Mouse (Mus musculus) liver, embryonic 14.5 days (tissue): ENCODE data around the gene Cfap36. TPM values are rescaled to one million over a fixed set of nuclear protein-coding genes. Genes with fewer than 3 reads are reported as not detected.

Experiments used
- ATAC-seq: fragments of 200-750 bp; cut with Nextera tagmentation; 2 replicates; pipeline ENCODE4 v1.8.0; 2017; ENCODE audit warnings: moderate number of reproducible peaks, mild to moderate bottlenecking, moderate library complexity; ENCODE audit not compliant: insufficient read depth
- DNase-seq, 3 experiments: peaks; one replicate each; pipeline ENCODE4 v3.0.0-alpha.2; 2012 to 2013; ENCODE audit warnings: low read depth in 3 of 3, low spot score in 3 of 3
- H3K27ac ChIP-seq: fragments of 300-500 bp; sonication (generic); 2 replicates; pipeline ENCODE4 v1.5.1; 2014; ENCODE audit warnings: moderate library complexity, mild to moderate bottlenecking, control low read depth, inconsistent platforms
- H3K27me3 ChIP-seq: fragments of 300-500 bp; sonication (generic); 2 replicates; pipeline ENCODE4 v1.6.1; 2014; ENCODE audit warnings: mild to moderate bottlenecking, low read length, moderate library complexity; ENCODE audit not compliant: control insufficient read depth, insufficient read depth
- H3K36me3 ChIP-seq: fragments of 300-500 bp; sonication (generic); replicated peaks from 2 replicates; pipeline ENCODE4 v1.6.1; 2014; ENCODE audit warnings: low read depth; ENCODE audit not compliant: control insufficient read depth, insufficient read depth
- H3K4me1 ChIP-seq, 2 experiments: fragments of 200-500 bp in 1 of 2; fragments of 300-500 bp in 1 of 2; sonication (generic) in 1 of 2; replicated peaks; 2 replicates each; pipeline ENCODE4 v1.6.1; 2012 to 2014; ENCODE audit warnings: antibody characterized with exemption in 1 of 2, inconsistent platforms in 1 of 2, low read length in 1 of 2; ENCODE audit not compliant: control insufficient read depth in 2 of 2, insufficient read depth in 2 of 2
- H3K4me2 ChIP-seq: fragments of 300-500 bp; sonication (generic); 2 replicates; pipeline ENCODE4 v1.6.1; 2014; ENCODE audit warnings: low read depth, mild to moderate bottlenecking, control low read depth, moderate library complexity
- H3K4me3 ChIP-seq, 2 experiments: fragments of 200-500 bp in 1 of 2; fragments of 300-500 bp in 1 of 2; sonication (generic) in 1 of 2; 2 replicates each; pipeline ENCODE4 v1.5.1; 2012 to 2014; ENCODE audit warnings: low read depth in 2 of 2, low read length in 2 of 2, mild to moderate bottlenecking in 2 of 2, control low read depth in 1 of 2, inconsistent platforms in 1 of 2, moderate library complexity in 1 of 2; ENCODE audit not compliant: insufficient read depth in 1 of 2
- H3K9ac ChIP-seq: fragments of 300-500 bp; sonication (generic); replicated peaks from 2 replicates; pipeline ENCODE4 v1.6.1; 2014; ENCODE audit warnings: mild to moderate bottlenecking, control low read depth, moderate library complexity
- H3K9me3 ChIP-seq: fragments of 300-500 bp; sonication (generic); 2 replicates; pipeline ENCODE4 v1.6.1; 2016; ENCODE audit warnings: low read length, mixed read lengths; ENCODE audit not compliant: control insufficient read depth
- CTCF ChIP-seq: IDR thresholded peaks from 2 replicates; pipeline ENCODE4 v1.5.1; 2016; ENCODE audit warnings: antibody characterized with exemption, low read depth, control low read depth
- EP300 ChIP-seq: IDR thresholded peaks from 2 replicates; pipeline ENCODE4 v1.6.1; 2016; ENCODE audit warnings: antibody characterized with exemption, low read depth
- WGBS: fragments of 180-500 bp; shearing (Covaris S2); extraction: QIAGEN DNeasy Blood & Tissue Kit; methylation state at CpG from one replicate; pipeline ENCODE4 v1.1.7; 2014; ENCODE audit not compliant: insufficient replicate concordance; 5-methylcytosine and 5-hydroxymethylcytosine counted together
- polyA plus RNA-seq, 2 experiments: library from polyadenylated mRNA; depleted of rRNA in 1 of 2; stranded (reverse) in 1 of 2; unstranded in 1 of 2; fragments of >200 nt; fragmentation: Nextera tagmentation in 1 of 2; extraction: Ambion mirVana in 1 of 2; gene quantifications; 2 replicates each; pipeline versions ENCODE4 v1.2.1 to v1.2.3; 2012 to 2014

Cfap36 gene
- polyA plus RNA-seq, 2 experiments: 5.2 to 12.4 TPM

- 72% methylated on average over 5 of the region's 5 CpGs for WGBS
- Histone ChIP-seq H3K27ac (no peak overlapping the region), H3K36me3 (peaks cover 26% of the 10 kb centered on the region), H3K9me3 (no peaks in the 10 kb centered on the region), H3K27me3 (no peaks in the 10 kb centered on the region), H3K9ac (no peak overlapping the region), H3K4me2 (no peak overlapping the region), H3K4me1 (no peaks in the 10 kb centered on the region), H3K4me3 (no peak overlapping the region)
- no peak for DNase-seq
- ATAC-seq: no peak
- no peak for TF ChIP-seq CTCF
- no peak for TF ChIP-seq EP300
These were observed 43.6 kb downstream of the Cfap36 start for GRCm38 (mm10) chr11:29203653-29204052.

- no peak for ATAC-seq
- DNase-seq: no peak
- Histone ChIP-seq H3K27ac (no peak overlapping the region), H3K4me2 (no peak overlapping the region), H3K4me1 (no peaks in the 10 kb centered on the region), H3K9ac (no peak overlapping the region), H3K27me3 (no peaks in the 10 kb centered on the region), H3K9me3 (no peaks in the 10 kb centered on the region), H3K4me3 (no peak overlapping the region), H3K36me3 (peaks cover 39% of the 10 kb centered on the region)
- TF ChIP-seq CTCF (no peak), EP300 (no peak)
- 75% methylated on average over 2 of the region's 2 CpGs for WGBS
These were observed 58.2 kb downstream of the Cfap36 start for GRCm38 (mm10) chr11:29188981-29189380.

GRCm38 (mm10) chr11:29181751-29182150 is 65.5 kb downstream of the Cfap36 start:
- Histone ChIP-seq H3K27me3 (no peaks in the 10 kb centered on the region), H3K27ac (no peak overlapping the region), H3K9me3 (no peaks in the 10 kb centered on the region), H3K4me2 (no peak overlapping the region), H3K4me3 (no peak overlapping the region), H3K36me3 (peaks cover 35% of the 10 kb centered on the region), H3K4me1 (no peaks in the 10 kb centered on the region), H3K9ac (no peak overlapping the region)
- no peak for TF ChIP-seq CTCF
- ATAC-seq: no peak
- 90% methylated on average over 5 of the region's 5 CpGs for WGBS
- DNase-seq: no peak

GRCm38 (mm10) chr11:29180657-29181056 is 66.6 kb downstream of the Cfap36 start:
- ATAC-seq (no peak), DNase-seq (no peak)
- no peak overlapping the region for H3K4me2 ChIP-seq
- peaks cover 24% of the 10 kb centered on the region for H3K36me3 ChIP-seq
- TF ChIP-seq EP300 (no peak), CTCF (no peak)
- no peaks in the 10 kb centered on the region for H3K9me3 ChIP-seq
- 84% methylated on average over 3 of the region's 3 CpGs for WGBS
- H3K4me1 ChIP-seq: no peaks in the 10 kb centered on the region
- H3K27me3 ChIP-seq: no peaks in the 10 kb centered on the region
- H3K4me3 ChIP-seq: no peak overlapping the region
- H3K27ac ChIP-seq: no peak overlapping the region
- no peak overlapping the region for H3K9ac ChIP-seq

GRCm38 (mm10) chr11:29179319-29179718 is 67.9 kb downstream of the Cfap36 start:
- ATAC-seq (no peak), DNase-seq (no peak)
- H3K4me1 ChIP-seq: no peaks in the 10 kb centered on the region
- 83% methylated on average over 1 of the region's 1 CpGs for WGBS
- no peaks in the 10 kb centered on the region for H3K9me3 ChIP-seq
- no peaks in the 10 kb centered on the region for H3K27me3 ChIP-seq
- TF ChIP-seq CTCF (no peak), EP300 (no peak)
- H3K9ac ChIP-seq: no peak overlapping the region
- peaks cover 14% of the 10 kb centered on the region for H3K36me3 ChIP-seq
- no peak overlapping the region for H3K4me3 ChIP-seq
- no peak overlapping the region for H3K27ac ChIP-seq
- H3K4me2 ChIP-seq: no peak overlapping the region
